Mouse (Mus musculus): ENCODE results near the gene Cirbp.

Gene Cirbp

GRCm38 (mm10) chr10:80177441-80178279 lies 11.9 kb downstream of the Cirbp start:
- no peak for DNase-seq (ENCODE audit: low read depth, low spot score)

GRCm38 (mm10) chr10:80179068-80180051 lies 13.6 kb downstream of the Cirbp start, which contains the start of gene Efna2:
Gene Efna2, plus strand, starts transcription at chr10:80179482.
- DNase-seq (ENCODE audit: low read depth, low spot score): no peak

- DNase-seq (ENCODE audit: low read depth, low spot score): no peak
These were observed 14.5 kb downstream of the Cirbp start for GRCm38 (mm10) chr10:80180288-80180687.

- no peak for DNase-seq (ENCODE audit: low read depth, low spot score)
These were observed 15.0 kb downstream of the Cirbp start for GRCm38 (mm10) chr10:80180823-80181222.

- DNase-seq (ENCODE audit: low read depth, low spot score): no peak
These were observed 16.8 kb downstream of the Cirbp start for GRCm38 (mm10) chr10:80182547-80182946.

GRCm38 (mm10) chr10:80186649-80187048 lies 20.9 kb downstream of the Cirbp start:
- DNase-seq (ENCODE audit: low read depth, low spot score): no peak

- DNase-seq (ENCODE audit: low read depth, low spot score): no peak
These were observed 22.0 kb downstream of the Cirbp start for GRCm38 (mm10) chr10:80187739-80188138.

GRCm38 (mm10) chr10:80188453-80189024 lies 22.8 kb downstream of the Cirbp start:
- no peak for DNase-seq (ENCODE audit: low read depth, low spot score)

- no peak for DNase-seq (ENCODE audit: low read depth, low spot score)
These were observed 24.2 kb downstream of the Cirbp start for GRCm38 (mm10) chr10:80189999-80190398.

GRCm38 (mm10) chr10:80190491-80191051 lies 24.8 kb downstream of the Cirbp start:
- DNase-seq (ENCODE audit: low read depth, low spot score): no peak

GRCm38 (mm10) chr10:80193976-80194375 lies 28.2 kb downstream of the Cirbp start:
- DNase-seq (ENCODE audit: low read depth, low spot score): no peak

GRCm38 (mm10) chr10:80194441-80194840 lies 28.7 kb downstream of the Cirbp start:
- DNase-seq (ENCODE audit: low read depth, low spot score): no peak

- DNase-seq (ENCODE audit: low read depth, low spot score): no peak
These were observed 30.4 kb downstream of the Cirbp start for GRCm38 (mm10) chr10:80196167-80196566.

- DNase-seq (ENCODE audit: low read depth, low spot score): no peak
These were observed 31.2 kb downstream of the Cirbp start for GRCm38 (mm10) chr10:80196778-80197581.

- DNase-seq (ENCODE audit: low read depth, low spot score): peak; percentile 77
These were observed 33.7 kb downstream of the Cirbp start for GRCm38 (mm10) chr10:80199440-80200008.

GRCm38 (mm10) chr10:80200485-80200884 lies 34.7 kb downstream of the Cirbp start:
- DNase-seq (ENCODE audit: low read depth, low spot score): no peak

GRCm38 (mm10) chr10:80204055-80204454 lies 38.3 kb downstream of the Cirbp start:
- DNase-seq (ENCODE audit: low read depth, low spot score): no peak

GRCm38 (mm10) chr10:80207201-80207600 lies 41.4 kb downstream of the Cirbp start:
- DNase-seq (ENCODE audit: low read depth, low spot score): no peak

- no peak for DNase-seq (ENCODE audit: low read depth, low spot score)
These were observed 41.9 kb downstream of the Cirbp start for GRCm38 (mm10) chr10:80207676-80208075.

GRCm38 (mm10) chr10:80208248-80208647 lies 42.5 kb downstream of the Cirbp start:
- DNase-seq (ENCODE audit: low read depth, low spot score): no peak

Measured in WW6 (cell line).